Mouse (Mus musculus) liver, embryonic 16.5 days (tissue): Measurements from ENCODE around the gene Psma7. TPM values are rescaled to one million over a fixed set of nuclear protein-coding genes. Genes with fewer than 3 reads are reported as not detected.

Experiments used
- ATAC-seq: fragments of 200-750 bp; cut with Nextera tagmentation; 2 replicates; pipeline ENCODE4 v1.8.0; 2017; ENCODE audit warnings: low read depth, mild to moderate bottlenecking, moderate number of reproducible peaks, moderate library complexity
- H3K27ac ChIP-seq: fragments of 300-500 bp; sonication (generic); 2 replicates; pipeline ENCODE4 v1.5.1; 2014; ENCODE audit warnings: mild to moderate bottlenecking, low read length
- H3K27me3 ChIP-seq: fragments of 300-500 bp; sonication (generic); 2 replicates; pipeline ENCODE4 v1.6.1; 2014; ENCODE audit warnings: low read depth, low read length, mixed read lengths; ENCODE audit not compliant: control insufficient read depth, insufficient read depth
- H3K36me3 ChIP-seq: fragments of 300-500 bp; sonication (generic); 2 replicates; pipeline ENCODE4 v1.6.1; 2014; ENCODE audit warnings: mild to moderate bottlenecking; ENCODE audit not compliant: control insufficient read depth, insufficient read depth
- H3K4me1 ChIP-seq: fragments of 300-500 bp; sonication (generic); 2 replicates; pipeline ENCODE4 v1.6.1; 2014; ENCODE audit warnings: low read depth, low read length, mixed read lengths; ENCODE audit not compliant: control insufficient read depth
- H3K4me2 ChIP-seq: fragments of 300-500 bp; sonication (generic); 2 replicates; pipeline ENCODE4 v1.6.1; 2014; ENCODE audit warnings: low read depth, low read length, mixed read lengths
- H3K4me3 ChIP-seq: fragments of 300-500 bp; sonication (generic); 2 replicates; pipeline ENCODE4 v1.5.1; 2014; ENCODE audit warnings: low read depth, mild to moderate bottlenecking, low read length
- H3K9ac ChIP-seq: fragments of 300-500 bp; sonication (generic); 2 replicates; pipeline ENCODE4 v1.6.1; 2014; ENCODE audit warnings: low read depth, low read length
- H3K9me3 ChIP-seq: fragments of 300-500 bp; sonication (generic); replicated peaks from 2 replicates; pipeline ENCODE4 v1.6.1; 2016; ENCODE audit warnings: low read length; ENCODE audit not compliant: control insufficient read depth
- WGBS: fragments of 180-500 bp; shearing (Covaris S2); extraction: QIAGEN DNeasy Blood & Tissue Kit; methylation state at CpG from one replicate; pipeline ENCODE4 v1.1.7; 2014; ENCODE audit not compliant: insufficient replicate concordance; 5-methylcytosine and 5-hydroxymethylcytosine counted together
- polyA plus RNA-seq: library from polyadenylated mRNA; unstranded; fragments of >200 nt; fragmentation: Nextera tagmentation; extraction: Ambion mirVana; gene quantifications from 2 replicates; pipeline ENCODE4 v1.2.1, GENCODE M21; 2015

Gene Psma7
- polyA plus RNA-seq, 1 experiment from 2014 or later, result 214 TPM

DNA sequence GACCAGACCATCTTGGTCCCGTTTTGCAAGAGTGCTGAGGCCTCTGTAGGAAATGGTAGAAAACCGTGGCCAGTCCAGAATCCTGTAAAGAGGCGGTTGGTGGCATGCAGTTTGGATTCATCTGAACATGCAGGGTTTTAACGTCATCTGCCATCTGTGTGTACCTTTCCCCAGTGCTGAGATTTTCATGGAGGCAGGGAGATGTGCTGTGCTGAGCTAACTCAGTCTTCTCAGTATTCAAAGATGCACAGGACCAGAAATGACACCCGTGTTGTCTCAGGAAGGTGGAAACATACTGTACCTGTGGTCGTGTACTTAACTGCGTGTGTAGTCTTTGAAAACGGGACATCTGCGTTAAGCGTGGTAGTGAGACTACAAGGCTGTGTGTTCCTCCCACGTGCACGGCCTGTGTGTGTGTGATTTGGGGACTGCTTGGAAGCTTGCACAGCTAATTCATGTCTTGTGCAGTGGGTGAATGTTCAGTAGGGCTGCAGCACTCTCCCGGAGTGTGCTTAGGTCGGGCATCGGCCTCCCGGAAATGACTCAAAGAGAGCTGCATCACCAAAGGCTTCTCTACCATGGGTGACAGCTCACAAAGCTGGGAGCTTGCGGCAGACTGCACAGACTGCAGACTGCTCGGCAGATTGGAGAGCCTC, 5.9 kb upstream of the Psma7 start:
- H3K27me3 ChIP-seq, result peaks cover 5% of the 10 kb centered on the region; the same call in 1 of the 2 replicates
- peaks cover 8% of the 10 kb centered on the region for H3K4me1 ChIP-seq
- H3K4me3 ChIP-seq, result no peak overlapping the region
- no peak for ATAC-seq
- 80% methylated on average over 18 of the region's 18 CpGs for WGBS
- no peaks in the 10 kb centered on the region for H3K36me3 ChIP-seq
- no peak overlapping the region for H3K9ac ChIP-seq
- no peaks in the 10 kb centered on the region for H3K9me3 ChIP-seq
- no peak overlapping the region for H3K4me2 ChIP-seq
- H3K27ac ChIP-seq, result no peak overlapping the region

- H3K36me3 ChIP-seq, result no peaks in the 10 kb centered on the region
- H3K27ac ChIP-seq, result no peak overlapping the region
- 68% methylated on average over 3 of the region's 3 CpGs for WGBS
- H3K9me3 ChIP-seq, result no peaks in the 10 kb centered on the region
- H3K27me3 ChIP-seq, result peaks cover 5% of the 10 kb centered on the region; the same call in 1 of the 2 replicates
- H3K4me2 ChIP-seq, result no peak overlapping the region
- H3K9ac ChIP-seq, result no peak overlapping the region
- H3K4me1 ChIP-seq, result peaks cover 10% of the 10 kb centered on the region
- no peak overlapping the region for H3K4me3 ChIP-seq
- ATAC-seq, result no peak
Measured at GRCm38 (mm10) chr2:180047580-180047979, 5.3 kb upstream of the Psma7 start.

DNA sequence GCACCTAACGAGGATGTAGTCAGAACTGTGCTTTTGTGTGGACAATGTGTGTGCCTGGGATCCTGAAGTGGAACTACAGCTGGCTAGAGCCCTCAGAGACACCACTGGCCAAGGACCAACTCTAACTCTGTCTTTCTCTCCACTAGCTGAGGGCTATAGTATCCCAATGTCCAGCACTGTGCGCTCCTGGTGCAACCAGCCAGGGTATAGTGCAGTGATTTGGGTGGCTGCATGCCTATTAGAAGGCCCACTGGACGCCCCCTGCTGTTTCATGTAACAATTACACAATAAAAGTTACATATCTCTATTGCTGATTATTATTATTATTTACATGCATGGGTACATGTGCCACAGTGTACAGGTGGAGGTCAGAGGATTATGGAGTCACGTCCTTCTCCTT, 3.0 kb upstream of the Psma7 start:
- H3K27me3 ChIP-seq, result peaks cover 5% of the 10 kb centered on the region; the same call in 1 of the 2 replicates
- no peak overlapping the region for H3K4me3 ChIP-seq
- H3K27ac ChIP-seq, result no peak overlapping the region
- H3K4me1 ChIP-seq, result peaks cover 21% of the 10 kb centered on the region
- H3K9ac ChIP-seq, result no peak overlapping the region
- H3K4me2 ChIP-seq, result no peak overlapping the region
- no peak for ATAC-seq
- WGBS, result 39% methylated on average over 4 of the region's 4 CpGs
- no peaks in the 10 kb centered on the region for H3K9me3 ChIP-seq
- no peaks in the 10 kb centered on the region for H3K36me3 ChIP-seq

- ATAC-seq, result no peak
- Histone ChIP-seq H3K4me2 (peak overlapping the region; percentile 100), H3K27me3 (peaks cover 5% of the 10 kb centered on the region; the same call in 1 of the 2 replicates), H3K9ac (peak overlapping the region; percentile 93), H3K9me3 (no peaks in the 10 kb centered on the region), H3K36me3 (peaks cover 12% of the 10 kb centered on the region), H3K4me3 (peak overlapping the region; percentile 95), H3K27ac (peak overlapping the region; percentile 69), H3K4me1 (peaks cover 26% of the 10 kb centered on the region)
- under 1% methylated on average over 64 of the region's 66 CpGs for WGBS
Measured at GRCm38 (mm10) chr2:180042858-180043515, 754 bp upstream of the Psma7 start.

GRCm38 (mm10) chr2:180041577-180042255, 517 bp downstream of the Psma7 start:
- H3K36me3 ChIP-seq, result peaks cover 24% of the 10 kb centered on the region
- peak overlapping the region; percentile 95 for H3K4me3 ChIP-seq
- peaks cover 26% of the 10 kb centered on the region for H3K4me1 ChIP-seq
- no peaks in the 10 kb centered on the region for H3K9me3 ChIP-seq
- peaks cover 5% of the 10 kb centered on the region; the same call in 1 of the 2 replicates for H3K27me3 ChIP-seq
- H3K4me2 ChIP-seq, result peak overlapping the region; percentile 100
- peak overlapping the region; percentile 93 for H3K9ac ChIP-seq
- ATAC-seq, result peak; percentile 53
- peak overlapping the region; percentile 94 for H3K27ac ChIP-seq
- WGBS, result under 1% methylated on average over 66 of the region's 66 CpGs

DNA sequence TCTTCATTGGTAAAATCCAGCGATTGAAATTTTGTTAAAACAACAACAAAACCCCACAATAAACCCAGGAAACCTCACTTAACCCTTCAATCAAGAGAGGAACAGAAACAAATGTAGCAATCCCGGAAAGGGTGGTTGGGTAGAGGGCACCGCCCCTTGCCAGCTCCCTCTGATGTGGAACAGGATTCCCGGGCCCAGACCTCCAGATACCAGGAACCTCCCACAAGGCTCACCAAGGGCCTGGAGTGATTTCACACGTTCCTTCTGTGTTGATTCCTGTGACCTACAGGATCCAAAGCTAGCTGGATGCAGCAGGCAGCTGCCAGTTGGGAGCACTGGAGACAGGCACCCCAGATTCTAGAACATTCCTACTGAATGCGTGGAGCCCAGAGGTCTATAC, 1.8 kb downstream of the Psma7 start:
- Histone ChIP-seq H3K27me3 (peaks cover 5% of the 10 kb centered on the region; the same call in 1 of the 2 replicates), H3K4me2 (peak overlapping the region; percentile 100), H3K27ac (peak overlapping the region; percentile 58; the same call in 1 of the 2 replicates), H3K9ac (0 out of 2 replicates have a peak overlapping the region, but pooled peaks have one; percentile 18), H3K4me3 (peak overlapping the region; percentile 95; the same call in 1 of the 2 replicates), H3K36me3 (peaks cover 35% of the 10 kb centered on the region), H3K4me1 (peaks cover 26% of the 10 kb centered on the region), H3K9me3 (no peaks in the 10 kb centered on the region)
- ATAC-seq, result no peak
- 39% methylated on average over 6 of the region's 6 CpGs for WGBS

GRCm38 (mm10) chr2:180034753-180035152, 7.5 kb downstream of the Psma7 start:
- H3K36me3 ChIP-seq, result peaks cover 72% of the 10 kb centered on the region
- WGBS, result 57% methylated on average over 5 of the region's 5 CpGs

DNA sequence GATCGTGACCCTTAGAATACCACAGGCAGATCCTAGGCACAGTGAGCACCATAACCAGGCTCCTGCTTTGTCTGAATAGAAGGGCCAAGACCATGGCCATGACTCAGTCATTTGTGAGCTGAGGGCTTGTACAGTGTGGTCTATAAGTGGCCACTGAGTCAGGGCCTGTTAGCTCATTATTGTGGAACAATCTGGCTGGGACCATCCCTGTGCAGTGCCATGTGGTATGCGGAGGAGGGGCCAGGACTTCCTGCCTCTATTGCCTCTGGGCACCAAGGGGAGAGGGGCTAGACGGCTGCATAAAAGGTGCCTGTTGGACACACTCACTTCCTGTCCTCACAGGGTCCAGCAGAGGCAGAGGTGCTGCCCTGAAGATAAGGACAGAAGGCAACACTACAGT, 8.3 kb downstream of the Psma7 start:
- no peak overlapping the region for H3K4me3 ChIP-seq
- H3K27ac ChIP-seq, result no peak overlapping the region
- no peaks in the 10 kb centered on the region for H3K4me1 ChIP-seq
- H3K27me3 ChIP-seq, result no peaks in the 10 kb centered on the region
- no peaks in the 10 kb centered on the region for H3K9me3 ChIP-seq
- ATAC-seq, result no peak
- H3K9ac ChIP-seq, result no peak overlapping the region
- 66% methylated on average over 3 of the region's 3 CpGs for WGBS
- no peak overlapping the region for H3K4me2 ChIP-seq
- peaks cover 72% of the 10 kb centered on the region for H3K36me3 ChIP-seq

More at GRCm38 (mm10) chr2:180034753-180035152, 7.5 kb downstream of the Psma7 start:
- H3K9me3 ChIP-seq, result no peaks in the 10 kb centered on the region
- H3K9ac ChIP-seq, result no peak overlapping the region
- H3K27ac ChIP-seq, result no peak overlapping the region
- no peaks in the 10 kb centered on the region; the same call in 1 of the 2 replicates for H3K4me1 ChIP-seq
- ATAC-seq, result no peak
- no peak overlapping the region for H3K4me3 ChIP-seq
- no peaks in the 10 kb centered on the region for H3K27me3 ChIP-seq
- H3K4me2 ChIP-seq, result no peak overlapping the region
